Mouse (Mus musculus) G1E (cell line): ENCODE data around the gene Lrrc3c.
A peak's percentile ranks its signal among the peaks of the same experiment; 100 is the strongest.

Source experiments
- CTCF ChIP-seq: IDR thresholded peaks from 2 replicates; pipeline ENCODE4 v1.5.1; 2012; ENCODE audit warnings: low read depth, low read length, inconsistent platforms, mixed read lengths
- GATA1 ChIP-seq: IDR thresholded peaks from 2 replicates; pipeline ENCODE4 v1.6.1; 2012; ENCODE audit warnings: borderline replicate concordance, low read length, inconsistent platforms, mixed read lengths
- GATA2 ChIP-seq: IDR thresholded peaks from 2 replicates; pipeline ENCODE4 v1.6.1; 2012; ENCODE audit warnings: low read depth, low read length, inconsistent platforms, borderline replicate concordance
- POLR2AphosphoS5 ChIP-seq: IDR thresholded peaks from 2 replicates; pipeline ENCODE4 v1.6.1; 2012; ENCODE audit warnings: low read depth, low read length, inconsistent platforms; ENCODE audit not compliant: insufficient replicate concordance
- TAL1 ChIP-seq: conservative IDR thresholded peaks from 2 replicates; pipeline ENCODE4 v1.6.1; 2012; ENCODE audit warnings: low read depth, low read length, inconsistent platforms, mixed read lengths

GRCm38 (mm10) chr11:98583265-98583552, 14.9 kb upstream of the Lrrc3c start:
- TF ChIP-seq CTCF (no peak), TAL1 (peak; percentile 64), GATA1 (no peak), POLR2AphosphoS5 (no peak), GATA2 (no peak)
